Mouse (Mus musculus) embryonic facial prominence, embryonic 12.5 days (tissue): ENCODE measurements at regions not wholly inside any gene's neighbourhood (a gene's known extent, or its start where the extent isn't known, plus 50 kb on each side); places are given as distances from the start of the nearest gene placed in this dataset.

Source experiments
- ATAC-seq: fragments of 200-750 bp; cut with Nextera tagmentation; 2 replicates; pipeline ENCODE4 v1.8.0; 2017; ENCODE audit not compliant: insufficient number of reproducible peaks, insufficient read depth, low FRiP score, low TSS enrichment
- H3K27ac ChIP-seq: fragments of 300-500 bp; sonication (generic); 2 replicates; pipeline ENCODE4 v1.5.1; 2016; ENCODE audit warnings: mild to moderate bottlenecking
- H3K27me3 ChIP-seq: fragments of 300-500 bp; sonication (generic); 2 replicates; pipeline ENCODE4 v1.6.1; 2016; ENCODE audit warnings: mild to moderate bottlenecking, moderate library complexity
- H3K36me3 ChIP-seq: fragments of 300-500 bp; sonication (generic); 2 replicates; pipeline ENCODE4 v1.6.1; 2016; ENCODE audit warnings: mild to moderate bottlenecking
- H3K4me1 ChIP-seq: fragments of 300-500 bp; sonication (generic); 2 replicates; pipeline ENCODE4 v1.6.1; 2016
- H3K4me2 ChIP-seq: fragments of 300-500 bp; sonication (generic); replicated peaks from 2 replicates; pipeline ENCODE4 v1.6.1; 2016; ENCODE audit warnings: mild to moderate bottlenecking, moderate library complexity
- H3K4me3 ChIP-seq: fragments of 300-500 bp; sonication (generic); 2 replicates; pipeline ENCODE4 v1.5.1; 2016; ENCODE audit warnings: mild to moderate bottlenecking
- H3K9ac ChIP-seq: fragments of 300-500 bp; sonication (generic); 2 replicates; pipeline ENCODE4 v1.6.1; 2016; ENCODE audit warnings: mild to moderate bottlenecking, moderate library complexity
- H3K9me3 ChIP-seq: fragments of 300-500 bp; sonication (generic); 2 replicates; pipeline ENCODE4 v1.6.1; 2016; ENCODE audit warnings: mild to moderate bottlenecking, moderate library complexity
- WGBS: fragments of 180-500 bp; shearing (Covaris S2); methylation state at CpG from one replicate; pipeline ENCODE4 v1.1.7; 2016; 5-methylcytosine and 5-hydroxymethylcytosine counted together

GRCm38 (mm10) chr11:48067072-48067471 is 78.3 kb upstream of the Sgcd start:
- Histone ChIP-seq H3K4me3 (no peak overlapping the region), H3K36me3 (no peaks in the 10 kb centered on the region), H3K27me3 (no peaks in the 10 kb centered on the region), H3K9ac (no peak overlapping the region), H3K9me3 (no peaks in the 10 kb centered on the region), H3K4me1 (no peaks in the 10 kb centered on the region), H3K27ac (no peak overlapping the region), H3K4me2 (no peak overlapping the region)
- ATAC-seq: no peak
- WGBS: 74% methylated on average over 3 of the region's 3 CpGs

- no peaks in the 10 kb centered on the region for H3K4me1 ChIP-seq
- no peak overlapping the region for H3K4me2 ChIP-seq
- H3K36me3 ChIP-seq: no peaks in the 10 kb centered on the region
- no peak for ATAC-seq
- H3K27ac ChIP-seq: no peak overlapping the region
- H3K4me3 ChIP-seq: no peak overlapping the region
- H3K9ac ChIP-seq: no peak overlapping the region
- H3K27me3 ChIP-seq: no peaks in the 10 kb centered on the region
- H3K9me3 ChIP-seq: no peaks in the 10 kb centered on the region
- 81% methylated on average over 9 of the region's 9 CpGs for WGBS
Measured at GRCm38 (mm10) chr11:48063719-48064118, 75.0 kb upstream of the Sgcd start.

GRCm38 (mm10) chr11:48061501-48061900 is 72.7 kb upstream of the Sgcd start:
- no peaks in the 10 kb centered on the region for H3K4me1 ChIP-seq
- H3K4me2 ChIP-seq: no peak overlapping the region
- no peak overlapping the region for H3K9ac ChIP-seq
- ATAC-seq: no peak
- no peak overlapping the region for H3K4me3 ChIP-seq
- no peaks in the 10 kb centered on the region for H3K27me3 ChIP-seq
- no peaks in the 10 kb centered on the region for H3K36me3 ChIP-seq
- H3K9me3 ChIP-seq: no peaks in the 10 kb centered on the region
- no peak overlapping the region for H3K27ac ChIP-seq

GRCm38 (mm10) chr11:48051156-48051866 is 62.5 kb upstream of the Sgcd start:
- no peaks in the 10 kb centered on the region for H3K4me1 ChIP-seq
- H3K27ac ChIP-seq: no peak overlapping the region
- ATAC-seq: no peak
- no peaks in the 10 kb centered on the region for H3K27me3 ChIP-seq
- no peaks in the 10 kb centered on the region for H3K9me3 ChIP-seq
- no peaks in the 10 kb centered on the region for H3K36me3 ChIP-seq
- H3K9ac ChIP-seq: no peak overlapping the region
- H3K4me2 ChIP-seq: no peak overlapping the region
- H3K4me3 ChIP-seq: no peak overlapping the region
- 76% methylated on average over 3 of the region's 3 CpGs for WGBS

- WGBS: 86% methylated on average over 1 of the region's 1 CpGs
- no peaks in the 10 kb centered on the region for H3K9me3 ChIP-seq
- no peaks in the 10 kb centered on the region for H3K4me1 ChIP-seq
- H3K27ac ChIP-seq: no peak overlapping the region
- no peak overlapping the region for H3K4me2 ChIP-seq
- H3K27me3 ChIP-seq: no peaks in the 10 kb centered on the region
- H3K36me3 ChIP-seq: no peaks in the 10 kb centered on the region
- H3K9ac ChIP-seq: no peak overlapping the region
- no peak for ATAC-seq
- H3K4me3 ChIP-seq: no peak overlapping the region
Measured at GRCm38 (mm10) chr11:48048311-48048710, 59.5 kb upstream of the Sgcd start.
